Mouse (Mus musculus) testis, adult 2 months (tissue): Measurements from ENCODE around the gene Ftcd. TPM values are rescaled to one million over a fixed set of nuclear protein-coding genes. Genes with fewer than 3 reads are reported as not detected.
A peak's percentile ranks its signal among the peaks of the same experiment; 100 is the strongest.

ENCODE experiments used
- H3K27ac ChIP-seq: fragments of 200-500 bp; 2 replicates; pipeline ENCODE4 v1.5.1; 2012; ENCODE audit warnings: low read depth, low read length; ENCODE audit not compliant: control insufficient read depth, insufficient read depth
- H3K27me3 ChIP-seq: fragments of 200-500 bp; 2 replicates; pipeline ENCODE4 v1.6.1; 2012; ENCODE audit warnings: mild to moderate bottlenecking, low read length, moderate library complexity; ENCODE audit not compliant: control insufficient read depth, insufficient read depth
- H3K36me3 ChIP-seq: fragments of 200-500 bp; 2 replicates; pipeline ENCODE4 v1.6.1; 2012; ENCODE audit warnings: mild to moderate bottlenecking, low read length; ENCODE audit not compliant: control insufficient read depth, insufficient read depth
- H3K4me1 ChIP-seq: fragments of 200-500 bp; 2 replicates; pipeline ENCODE4 v1.6.1; 2012; ENCODE audit warnings: low read length; ENCODE audit not compliant: control insufficient read depth, insufficient read depth
- H3K4me3 ChIP-seq: fragments of 200-500 bp; 2 replicates; pipeline ENCODE4 v1.5.1; 2012; ENCODE audit warnings: low read depth, mild to moderate bottlenecking, low read length, moderate library complexity, mixed read lengths; ENCODE audit not compliant: control insufficient read depth
- CTCF ChIP-seq: fragments of 200-500 bp; IDR thresholded peaks from 2 replicates; pipeline ENCODE4 v1.5.1; 2012; ENCODE audit warnings: low read depth, mild to moderate bottlenecking, inconsistent platforms, low read length, moderate library complexity; ENCODE audit not compliant: control insufficient read depth, insufficient read depth, insufficient replicate concordance
- POLR2A ChIP-seq: fragments of 200-500 bp; IDR thresholded peaks from 2 replicates; pipeline ENCODE4 v1.6.1; 2012; ENCODE audit warnings: low read depth, mild to moderate bottlenecking, inconsistent platforms, low read length, moderate library complexity; ENCODE audit not compliant: control insufficient read depth
- polyA plus RNA-seq: library from polyadenylated mRNA; depleted of rRNA; stranded (reverse); fragments of >200 nt; gene quantifications from 2 replicates; pipeline ENCODE4 v1.2.3, GENCODE M21; 2012

Gene Ftcd
- polyA plus RNA-seq, 1 experiment = 0.40 TPM

DNA sequence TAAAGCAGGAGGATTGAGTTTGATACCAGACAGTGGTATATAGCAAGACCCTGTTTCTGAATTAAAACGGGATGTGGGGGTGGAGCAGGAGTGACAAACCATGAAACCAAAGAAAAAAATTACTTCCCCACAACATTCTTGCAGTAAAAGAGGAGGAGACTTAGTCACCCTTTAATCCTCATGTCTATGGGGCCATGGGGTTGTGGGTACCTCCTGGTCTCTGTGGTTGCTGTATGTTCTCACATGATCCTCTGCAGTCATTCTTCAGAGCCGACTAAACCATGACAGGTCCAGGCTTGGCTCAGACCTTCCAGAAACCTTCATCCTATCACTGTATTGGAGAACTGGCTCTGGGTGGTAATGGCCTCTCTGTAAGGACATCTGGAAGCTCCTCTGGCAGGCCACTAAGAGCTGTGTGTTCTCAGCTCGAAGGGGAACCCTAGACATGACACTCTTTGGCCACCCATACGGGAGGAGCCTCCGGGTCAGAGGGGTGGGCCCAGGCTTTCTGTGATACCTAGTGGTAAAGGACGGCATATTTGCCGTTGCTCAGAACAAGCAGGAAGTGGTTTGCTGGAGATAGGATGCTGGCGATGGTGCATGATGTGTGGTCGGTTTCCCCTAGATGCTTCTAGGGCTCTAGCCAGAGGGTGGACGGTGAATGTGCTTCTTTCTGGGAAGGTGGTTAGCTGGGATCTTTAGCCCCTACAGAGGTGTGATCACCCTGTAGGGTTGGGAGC is 32.6 kb upstream of the Ftcd start:
- Histone ChIP-seq H3K36me3 (peaks cover 2% of the 10 kb centered on the region; the same call in 1 of the 2 replicates), H3K27ac (no peak overlapping the region), H3K4me1 (no peaks in the 10 kb centered on the region), H3K4me3 (no peak overlapping the region), H3K27me3 (no peaks in the 10 kb centered on the region)
- TF ChIP-seq POLR2A = no peak
- TF ChIP-seq CTCF = no peak

DNA sequence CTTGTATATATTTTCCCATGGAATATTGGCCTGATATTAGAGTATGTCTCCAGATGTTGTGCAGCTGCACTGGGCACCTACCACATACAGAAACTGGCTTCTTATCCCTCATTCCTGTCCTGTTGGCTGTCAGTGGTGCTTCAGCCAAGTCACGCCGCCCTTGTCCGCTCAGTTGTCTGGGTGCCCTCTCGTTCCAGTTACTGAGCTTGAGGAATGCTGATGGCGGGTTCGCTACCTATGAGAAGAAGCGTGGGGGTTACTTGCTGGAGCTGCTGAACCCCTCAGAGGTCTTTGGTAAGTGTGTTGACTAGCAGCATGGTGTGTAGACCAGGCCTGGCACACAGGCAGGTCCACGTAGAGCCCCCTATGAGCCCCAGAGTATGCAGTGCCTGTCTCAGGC is 28.9 kb upstream of the Ftcd start:
- H3K4me3 ChIP-seq = no peak overlapping the region
- H3K27me3 ChIP-seq = no peaks in the 10 kb centered on the region
- no peak overlapping the region for H3K27ac ChIP-seq
- peaks cover 2% of the 10 kb centered on the region for H3K36me3 ChIP-seq
- no peaks in the 10 kb centered on the region for H3K4me1 ChIP-seq
- no peak for TF ChIP-seq POLR2A
- TF ChIP-seq CTCF = no peak

DNA sequence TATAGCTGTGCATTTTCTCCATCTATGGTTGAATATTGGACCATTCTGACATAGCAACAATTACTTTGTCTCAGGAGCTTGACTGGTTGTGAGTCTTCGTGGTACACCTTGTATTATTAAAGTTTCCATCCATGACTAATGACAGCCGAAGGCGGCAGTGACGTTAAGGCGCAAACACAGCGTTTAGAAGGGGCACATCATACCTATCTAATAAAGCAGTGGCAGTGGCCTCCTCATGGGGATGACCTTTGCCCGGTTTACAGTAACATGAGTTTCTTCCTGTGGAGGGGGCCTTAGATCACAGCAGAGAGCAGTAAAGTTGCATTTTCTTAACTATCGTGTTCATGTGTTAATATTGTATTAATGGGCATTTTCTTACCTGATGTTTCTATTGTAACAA is 27.2 kb upstream of the Ftcd start:
- Histone ChIP-seq H3K4me1 (no peaks in the 10 kb centered on the region), H3K27ac (no peak overlapping the region), H3K36me3 (peaks cover 2% of the 10 kb centered on the region), H3K27me3 (no peaks in the 10 kb centered on the region), H3K4me3 (no peak overlapping the region)
- no peak for TF ChIP-seq POLR2A
- TF ChIP-seq CTCF = no peak

DNA sequence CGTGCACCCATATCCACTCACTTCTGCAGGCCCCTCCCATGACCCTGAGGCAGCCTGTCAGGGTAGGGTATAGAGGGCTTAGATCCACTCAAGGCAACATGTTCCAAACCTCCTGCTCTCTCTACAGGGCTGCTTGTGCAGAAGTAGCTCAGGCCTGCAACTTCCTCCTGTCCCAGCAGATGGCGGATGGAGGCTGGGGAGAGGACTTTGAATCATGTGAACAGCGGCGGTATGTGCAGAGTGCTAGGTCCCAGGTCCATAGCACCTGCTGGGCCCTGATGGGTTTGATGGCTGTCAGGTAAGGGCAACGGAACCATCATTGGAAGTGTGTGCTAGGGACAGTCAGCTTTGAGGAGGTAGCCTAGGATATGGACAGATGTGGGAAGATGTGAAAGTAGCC is 25.0 kb upstream of the Ftcd start:
- TF ChIP-seq POLR2A (no peak), CTCF (peak; percentile 23; the same call in 1 of the 2 replicates)
- no peaks in the 10 kb centered on the region for H3K27me3 ChIP-seq
- no peak overlapping the region for H3K27ac ChIP-seq
- H3K36me3 ChIP-seq = no peaks in the 10 kb centered on the region; the same call in none of the 2 replicates
- no peak overlapping the region for H3K4me3 ChIP-seq
- H3K4me1 ChIP-seq = no peaks in the 10 kb centered on the region

DNA sequence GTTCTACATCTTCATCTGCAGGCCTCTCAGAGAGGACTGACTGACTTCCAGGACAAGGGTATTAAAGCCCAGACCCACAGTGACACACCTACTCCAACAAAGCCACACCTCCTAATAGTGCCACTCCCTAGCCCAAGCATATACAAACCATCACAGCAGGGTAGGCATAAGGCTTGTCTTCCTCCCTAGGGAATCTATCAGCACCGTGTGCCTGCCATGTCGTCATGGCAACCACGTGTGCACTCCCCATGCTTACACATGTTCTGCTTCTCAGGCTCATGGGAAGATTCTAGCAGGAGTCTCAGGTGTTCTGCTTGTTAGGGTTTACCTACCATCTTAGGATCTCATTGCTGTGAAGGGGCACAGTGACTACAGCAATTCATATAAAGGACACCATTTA is 23.9 kb upstream of the Ftcd start:
- no peak overlapping the region for H3K27ac ChIP-seq
- TF ChIP-seq CTCF (no peak), POLR2A (no peak)
- no peaks in the 10 kb centered on the region; the same call in none of the 2 replicates for H3K36me3 ChIP-seq

DNA sequence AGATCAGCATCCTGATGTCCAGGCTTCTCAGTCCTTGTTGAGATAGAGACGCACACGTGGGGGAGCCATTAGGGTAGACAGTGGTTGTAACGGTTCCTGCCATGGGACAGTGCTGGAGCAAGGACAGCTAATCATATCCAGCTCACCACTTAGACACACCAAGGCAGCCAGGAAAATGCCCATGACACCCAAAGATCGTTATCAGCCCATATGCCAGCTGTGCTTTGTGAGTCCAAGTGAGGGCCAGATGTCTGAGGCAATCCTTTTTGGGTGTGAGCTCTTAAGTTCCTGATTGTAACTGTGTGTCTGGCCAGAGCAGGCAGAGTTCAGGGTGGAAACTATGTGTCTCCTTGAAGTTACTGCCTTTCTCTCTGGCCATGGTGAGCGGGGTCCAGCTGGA is 21.4 kb upstream of the Ftcd start:
- no peaks in the 10 kb centered on the region for H3K4me1 ChIP-seq
- H3K36me3 ChIP-seq = no peaks in the 10 kb centered on the region; the same call in none of the 2 replicates
- TF ChIP-seq POLR2A = no peak
- TF ChIP-seq CTCF = no peak
- H3K4me3 ChIP-seq = no peak overlapping the region
- H3K27ac ChIP-seq = no peak overlapping the region
- H3K27me3 ChIP-seq = no peaks in the 10 kb centered on the region

More for the DNA sequence above, 23.9 kb upstream of the Ftcd start:
- no peaks in the 10 kb centered on the region for H3K4me1 ChIP-seq
- H3K27me3 ChIP-seq = no peaks in the 10 kb centered on the region
- H3K4me3 ChIP-seq = no peak overlapping the region

DNA sequence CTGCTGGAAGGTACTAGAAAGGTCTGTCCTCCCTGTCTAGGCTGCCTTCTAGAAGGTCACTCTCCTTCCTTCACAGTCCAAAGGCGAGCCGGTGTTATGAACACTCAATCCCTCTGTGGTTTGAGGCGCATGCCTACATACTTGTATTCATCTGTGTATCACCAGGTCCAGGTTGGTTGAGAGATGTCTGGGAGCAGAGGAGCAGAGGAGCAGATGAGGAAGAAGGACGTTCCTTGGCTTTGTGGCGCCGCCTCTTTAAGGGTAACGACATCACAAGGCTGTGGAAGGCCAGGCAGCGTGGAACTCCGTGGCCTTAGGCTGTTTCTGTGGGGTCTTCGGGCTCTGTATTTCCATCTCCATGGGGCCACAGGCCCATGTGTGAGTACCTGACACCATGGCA is 13.5 kb upstream of the Ftcd start, which contains the start of gene Spatc1l:
Spatc1l (plus strand) TSS at position 301 of the 400 bp plus-strand sequence.
- H3K27ac ChIP-seq = peak within 1 kb of the TSS; percentile 37; the same call in 1 of the 2 replicates
- peak within 1 kb of the TSS; percentile 80 for H3K4me3 ChIP-seq
- H3K27me3 ChIP-seq = no peaks in the 10 kb centered on the region
- peaks cover 2% of the 10 kb centered on the region; the same call in 1 of the 2 replicates for H3K4me1 ChIP-seq
- no peak for TF ChIP-seq CTCF
- peak; percentile 84; the same call in 1 of the 2 replicates for TF ChIP-seq POLR2A
- no peaks in the 10 kb centered on the region for H3K36me3 ChIP-seq
